Comparison of ENCODE assay signal across 8 mouse cellular contexts in the genomic region with DNA sequence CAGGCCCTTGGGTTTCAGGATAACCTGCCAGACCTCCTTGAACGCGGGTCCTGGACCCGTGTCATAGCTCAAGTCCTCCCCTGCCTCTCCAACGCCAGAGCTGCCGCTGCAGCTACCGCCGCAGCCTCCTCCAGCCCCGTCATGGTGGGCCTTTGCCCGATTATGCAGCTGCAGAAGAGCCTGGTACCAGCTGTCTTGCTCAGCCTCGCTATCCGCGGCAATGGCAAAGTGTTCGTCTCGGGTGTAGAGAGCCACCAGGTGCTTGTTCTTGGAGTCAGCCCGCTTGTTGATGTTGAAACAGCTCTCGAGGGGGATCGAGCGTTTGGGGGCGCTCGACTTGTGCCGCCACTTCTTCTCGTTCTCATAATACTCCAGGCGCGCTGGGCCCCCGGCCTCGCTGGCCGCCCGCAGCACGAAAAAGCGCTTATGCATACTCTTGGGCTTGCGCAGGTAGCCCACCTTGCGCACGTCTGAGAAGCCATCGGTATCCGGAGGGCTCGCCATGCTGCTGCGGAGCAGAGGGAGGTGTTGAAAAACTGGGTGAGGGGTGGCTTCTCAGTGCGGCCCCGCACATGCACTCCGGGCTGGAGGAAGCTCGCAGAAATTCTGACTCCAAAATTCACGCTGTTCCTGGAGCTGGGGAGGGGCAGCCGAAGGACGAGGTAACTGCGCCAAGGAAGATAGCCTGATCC. TPM values are rescaled to one million over a fixed set of nuclear protein-coding genes. Genes with fewer than 3 reads are reported as not detected.
DNase-seq lines count a peak whose midpoint lies in the region; ATAC-seq and TF ChIP-seq lines count a peak whose summit lies in the region.

No protein-coding gene starts in this region.

- peaks cover 4% of the 10 kb centered on the region for H3K36me3 ChIP-seq in embryonic facial prominence, embryonic 11.5 days (replicated peaks; ENCODE audit: control insufficient read depth, insufficient read depth, low read depth, low read length)
- H3K36me3 ChIP-seq in kidney, embryonic 14.5 days (ENCODE audit: control insufficient read depth, insufficient read depth, low read length): peaks cover 10% of the 10 kb centered on the region; the same call in 1 of the 2 replicates
- H3K36me3 ChIP-seq in liver, adult 2 months (ENCODE audit: control insufficient read depth, insufficient read depth, low read length): no peaks in the 10 kb centered on the region
- peaks cover 13% of the 10 kb centered on the region for H3K36me3 ChIP-seq in neural tube, embryonic 12.5 days
- no peaks in the 10 kb centered on the region for H3K36me3 ChIP-seq in thymus, adult 2 months (ENCODE audit: control insufficient read depth, insufficient read depth, low read length)

- no peaks in the 10 kb centered on the region for H3K9me3 ChIP-seq in embryonic facial prominence, embryonic 11.5 days (replicated peaks; ENCODE audit: control insufficient read depth, low read length)
- H3K9me3 ChIP-seq in kidney, embryonic 14.5 days (ENCODE audit: control insufficient read depth, low read length): no peaks in the 10 kb centered on the region
- H3K9me3 ChIP-seq in neural tube, embryonic 12.5 days: no peaks in the 10 kb centered on the region

- peaks cover 36% of the 10 kb centered on the region for H3K79me2 ChIP-seq in liver, adult 2 months (ENCODE audit: control insufficient read depth, insufficient read depth, low read length)

- peak overlapping the region; percentile 73 for H3K4me3 ChIP-seq in embryonic facial prominence, embryonic 11.5 days (ENCODE audit: low read depth, low read length)
- H3K4me3 ChIP-seq in kidney, embryonic 14.5 days (ENCODE audit: low read length): peak overlapping the region; percentile 46
- H3K4me3 ChIP-seq in liver, adult 2 months (ENCODE audit: insufficient read depth, low read depth, low read length): peak overlapping the region; percentile 73
- H3K4me3 ChIP-seq in neural tube, embryonic 12.5 days: peak overlapping the region; percentile 79
- H3K4me3 ChIP-seq in thymus, adult 2 months (ENCODE audit: control insufficient read depth, insufficient read depth, low read length): peak overlapping the region; percentile 45

- no peak for TF ChIP-seq POLR2A in liver, adult 2 months (IDR thresholded peaks at IDR 0.05; ENCODE audit: extremely low read depth, insufficient read depth, low read length)
- no peak for TF ChIP-seq POLR2A in thymus, adult 2 months (IDR thresholded peaks at IDR 0.05; ENCODE audit: control insufficient read depth, extremely low read depth, insufficient read depth, low read length, poor library complexity)

- H3K4me2 ChIP-seq in embryonic facial prominence, embryonic 11.5 days (ENCODE audit: low read depth, low read length): peak overlapping the region; percentile 92
- peak overlapping the region; percentile 48 for H3K4me2 ChIP-seq in kidney, embryonic 14.5 days (replicated peaks; ENCODE audit: low read depth, low read length)
- H3K4me2 ChIP-seq in neural tube, embryonic 12.5 days (replicated peaks): peak overlapping the region; percentile 90

- no peaks in the 10 kb centered on the region for H3K27me3 ChIP-seq in embryonic facial prominence, embryonic 11.5 days (ENCODE audit: control insufficient read depth, insufficient read depth, low read length)
- H3K27me3 ChIP-seq in kidney, embryonic 14.5 days (ENCODE audit: control insufficient read depth, insufficient read depth, low read length): no peaks in the 10 kb centered on the region
- H3K27me3 ChIP-seq in liver, adult 2 months (ENCODE audit: control insufficient read depth, insufficient read depth, low read length): no peaks in the 10 kb centered on the region
- H3K27me3 ChIP-seq in neural tube, embryonic 12.5 days (replicated peaks): no peaks in the 10 kb centered on the region
- H3K27me3 ChIP-seq in thymus, adult 2 months (ENCODE audit: control insufficient read depth, insufficient read depth, low read length): peaks cover 24% of the 10 kb centered on the region

- peak overlapping the region; percentile 87 for H3K9ac ChIP-seq in embryonic facial prominence, embryonic 11.5 days (replicated peaks; ENCODE audit: low read length)
- peak overlapping the region; percentile 68 for H3K9ac ChIP-seq in kidney, embryonic 14.5 days (ENCODE audit: low read depth, low read length)
- H3K9ac ChIP-seq in liver, adult 2 months (ENCODE audit: low read depth, low read length): peak overlapping the region; percentile 79
- peak overlapping the region; percentile 89 for H3K9ac ChIP-seq in neural tube, embryonic 12.5 days

- H3K27ac ChIP-seq in embryonic facial prominence, embryonic 11.5 days (replicated peaks; ENCODE audit: low read depth, low read length): peak overlapping the region; percentile 94
- peak overlapping the region; percentile 81 for H3K27ac ChIP-seq in kidney, embryonic 14.5 days (ENCODE audit: low read depth, low read length)
- peak overlapping the region; percentile 96 for H3K27ac ChIP-seq in liver, adult 2 months (replicated peaks; ENCODE audit: insufficient read depth, low read depth, low read length)
- peak overlapping the region; percentile 92 for H3K27ac ChIP-seq in neural tube, embryonic 12.5 days
- H3K27ac ChIP-seq in thymus, adult 2 months (ENCODE audit: control insufficient read depth, insufficient read depth, low read length): no peak overlapping the region

- under 1% methylated on average over 45 of the region's 45 CpGs for WGBS in embryonic facial prominence, embryonic 11.5 days
- WGBS in kidney, embryonic 14.5 days: under 1% methylated on average over 45 of the region's 45 CpGs
- under 1% methylated on average over 45 of the region's 45 CpGs for WGBS in liver, adult 2 months
- 1% methylated on average over 45 of the region's 45 CpGs for WGBS in neural tube, embryonic 12.5 days
- 3% methylated on average over 45 of the region's 45 CpGs for WGBS in thymus, adult 2 months

- TF ChIP-seq CTCF in liver, adult 2 months (IDR thresholded peaks at IDR 0.05; ENCODE audit: low read depth, low read length): 0 out of 2 replicates have a peak, but pooled peaks have one; percentile 8
- TF ChIP-seq CTCF in thymus, adult 2 months (IDR thresholded peaks at IDR 0.05; ENCODE audit: borderline replicate concordance, control insufficient read depth, extremely low read depth, insufficient read depth, low read length, poor library complexity): no peak

- peak; percentile 0; the same call in 1 of the 2 replicates for ATAC-seq in embryonic facial prominence, embryonic 11.5 days (replicated peaks; ENCODE audit: insufficient number of reproducible peaks, low FRiP score, low TSS enrichment, low read depth)
- ATAC-seq in kidney, embryonic 14.5 days (ENCODE audit: low FRiP score, low TSS enrichment): peak; percentile 2; the same call in 1 of the 2 replicates
- no peak; the same call in 1 of the 2 replicates for ATAC-seq in neural tube, embryonic 12.5 days (ENCODE audit: low FRiP score, low read depth)

- H3K4me1 ChIP-seq in embryonic facial prominence, embryonic 11.5 days (ENCODE audit: control insufficient read depth, insufficient read depth, low read length): no peaks in the 10 kb centered on the region
- H3K4me1 ChIP-seq in kidney, embryonic 14.5 days (ENCODE audit: control insufficient read depth, insufficient read depth, low read length): peaks cover 31% of the 10 kb centered on the region
- peaks cover 36% of the 10 kb centered on the region for H3K4me1 ChIP-seq in liver, adult 2 months (ENCODE audit: control insufficient read depth, insufficient read depth, low read length)
- H3K4me1 ChIP-seq in neural tube, embryonic 12.5 days: peaks cover 48% of the 10 kb centered on the region
- H3K4me1 ChIP-seq in thymus, adult 2 months (replicated peaks; ENCODE audit: control insufficient read depth, insufficient read depth, low read length): peaks cover 16% of the 10 kb centered on the region

- DNase-seq in left cerebral cortex, adult 18-20 months (ENCODE audit: low spot score in 2 of 2): peak; percentile 55 to 78
- DNase-seq in left cerebral cortex, adult 11 months (ENCODE audit: low spot score): no peak
- peak; percentile 68 for DNase-seq in embryonic facial prominence, embryonic 11.5 days (ENCODE audit: low spot score)
- DNase-seq in heart, adult 9 months (ENCODE audit: low spot score in 2 of 2): peak; percentile 36 to 57
- peak; percentile 46 for DNase-seq in liver, adult 2 months (ENCODE audit: extremely low read depth, low read depth, low spot score)
- DNase-seq in thymus, adult 2 months: peak; percentile 3

RNA-seq across cellular contexts. Expression of gene Irs1, which starts 1.1 kb away (rescaled TPM):
- 10 to 100 TPM; 15.3 to 17.2 TPM for total RNA-seq in left cerebral cortex, adult 18-20 months (2021)
- 7.9 and 8.3 TPM in 2 replicates for polyA plus RNA-seq in embryonic facial prominence, embryonic 11.5 days (2014; fragmentation: Nextera tagmentation; extraction: Ambion mirVana)
- 1.9 and 3.8 TPM in 2 replicates for polyA plus RNA-seq in kidney, embryonic 14.5 days (2014; fragmentation: Nextera tagmentation; extraction: Ambion mirVana)
- 7.6 and 13.3 TPM in 2 replicates for total RNA-seq in liver, adult 2 months (2014; rRNA removed)
- 8.2 TPM in 2 replicates for polyA plus RNA-seq in liver, adult 2 months (2012; rRNA removed)
- polyA plus RNA-seq in neural tube, embryonic 12.5 days (2016; fragmentation: Nextera tagmentation; extraction: Ambion mirVana): 11.8 and 12.6 TPM in 2 replicates
- polyA plus RNA-seq in thymus, adult 2 months (2012; rRNA removed): 1.8 and 2.2 TPM in 2 replicates

RNA-seq across cellular contexts. Expression of gene Rhbdd1, which starts 26.1 kb away (rescaled TPM):
- total RNA-seq in left cerebral cortex, adult 18-20 months (2021): 1 to 10 TPM; 6.2 to 6.6 TPM
- 6.7 and 6.9 TPM in 2 replicates for polyA plus RNA-seq in embryonic facial prominence, embryonic 11.5 days (2014; fragmentation: Nextera tagmentation; extraction: Ambion mirVana)
- polyA plus RNA-seq in kidney, embryonic 14.5 days (2014; fragmentation: Nextera tagmentation; extraction: Ambion mirVana): 6.7 and 7.0 TPM in 2 replicates
- total RNA-seq in liver, adult 2 months (2014; rRNA removed): 10.9 and 12.1 TPM in 2 replicates
- 10.9 and 11.4 TPM in 2 replicates for polyA plus RNA-seq in liver, adult 2 months (2012; rRNA removed)
- 8.7 and 9.5 TPM in 2 replicates for polyA plus RNA-seq in neural tube, embryonic 12.5 days (2016; fragmentation: Nextera tagmentation; extraction: Ambion mirVana)
- 9.8 and 10.7 TPM in 2 replicates for polyA plus RNA-seq in thymus, adult 2 months (2012; rRNA removed)

RNA-seq across cellular contexts. Expression of gene Gm9747, which starts 57.2 kb away (rescaled TPM):
- not detected for total RNA-seq in left cerebral cortex, adult 18-20 months (2021)
- 31.9 and 35.9 TPM in 2 replicates for polyA plus RNA-seq in embryonic facial prominence, embryonic 11.5 days (2014; fragmentation: Nextera tagmentation; extraction: Ambion mirVana)
- polyA plus RNA-seq in kidney, embryonic 14.5 days (2014; fragmentation: Nextera tagmentation; extraction: Ambion mirVana): 7.7 and 12.5 TPM in 2 replicates
- total RNA-seq in liver, adult 2 months (2014; rRNA removed): not detected in 2 replicates
- polyA plus RNA-seq in liver, adult 2 months (2012; rRNA removed): 0.05 TPM in 1 of 2 replicates, not detected in the other
- polyA plus RNA-seq in neural tube, embryonic 12.5 days (2016; fragmentation: Nextera tagmentation; extraction: Ambion mirVana): 30.7 and 31.0 TPM in 2 replicates
- polyA plus RNA-seq in thymus, adult 2 months (2012; rRNA removed): not detected in 2 replicates
